ENCODE assay signal across 7 mouse cellular contexts in genomic region chr9:123020995-123021631, GRCm38 (mm10). TPM values are rescaled to one million over a fixed set of nuclear protein-coding genes. Genes with fewer than 3 reads are reported as not detected.
A peak's percentile ranks its signal among the peaks of the same experiment; 100 is the strongest.
DNase-seq lines count a peak whose midpoint lies in the region; ATAC-seq lines count a peak whose summit lies in the region.

Tmem42 (plus strand) TSS chr9:123021326.

- peak; percentile 93 for DNase-seq in adrenal gland, postnatal 14 days
- peak; percentile 90 for DNase-seq in embryonic facial prominence, embryonic 11.5 days (ENCODE audit: low spot score)
- DNase-seq in heart, adult 11 months: peak; percentile 99
- DNase-seq in kidney, adult 18-20 months: peak; percentile 93
- peak; percentile 90 for DNase-seq in limb, embryonic 11.5 days (ENCODE audit: low spot score)
- DNase-seq in midbrain, embryonic 14.5 days: peak; percentile 91
- DNase-seq in spleen, adult 18-20 months: peak; percentile 79 to 84

- no peaks in the 10 kb centered on the region for H3K9me3 ChIP-seq in embryonic facial prominence, embryonic 11.5 days (replicated peaks; ENCODE audit: control insufficient read depth, low read length)
- no peaks in the 10 kb centered on the region for H3K9me3 ChIP-seq in limb, embryonic 11.5 days (ENCODE audit: control insufficient read depth, low read length)
- H3K9me3 ChIP-seq in midbrain, embryonic 14.5 days (ENCODE audit: control insufficient read depth, low read length): no peaks in the 10 kb centered on the region

- WGBS in embryonic facial prominence, embryonic 11.5 days: under 1% methylated on average over 45 of the region's 69 CpGs
- WGBS in limb, embryonic 11.5 days: 0% methylated on average over 57 of the region's 69 CpGs
- WGBS in midbrain, embryonic 14.5 days: under 1% methylated on average over 60 of the region's 69 CpGs

- H3K4me2 ChIP-seq in embryonic facial prominence, embryonic 11.5 days (ENCODE audit: low read depth, low read length): peak within 1 kb of the TSS; percentile 78
- H3K4me2 ChIP-seq in limb, embryonic 11.5 days (ENCODE audit: low read depth, severe bottlenecking): peak within 1 kb of the TSS; percentile 49
- peak within 1 kb of the TSS; percentile 63 for H3K4me2 ChIP-seq in midbrain, embryonic 14.5 days (ENCODE audit: low read length)

- no peaks in the 10 kb centered on the region for H3K4me1 ChIP-seq in embryonic facial prominence, embryonic 11.5 days (ENCODE audit: control insufficient read depth, insufficient read depth, low read length)
- H3K4me1 ChIP-seq in limb, embryonic 11.5 days (ENCODE audit: control insufficient read depth, insufficient read depth, low read length): 0 out of 2 replicates have a peak, but pooled peaks cover 3% of the 10 kb centered on the region
- H3K4me1 ChIP-seq in midbrain, embryonic 14.5 days (ENCODE audit: control insufficient read depth, insufficient read depth, low read length): peaks cover 14% of the 10 kb centered on the region

- no peaks in the 10 kb centered on the region for H3K27me3 ChIP-seq in embryonic facial prominence, embryonic 11.5 days (ENCODE audit: control insufficient read depth, insufficient read depth, low read length)
- H3K27me3 ChIP-seq in limb, embryonic 11.5 days (ENCODE audit: control insufficient read depth, insufficient read depth, low read length): no peaks in the 10 kb centered on the region
- no peaks in the 10 kb centered on the region for H3K27me3 ChIP-seq in midbrain, embryonic 14.5 days (ENCODE audit: control insufficient read depth, insufficient read depth, low read length)

- no peaks in the 10 kb centered on the region for H3K36me3 ChIP-seq in embryonic facial prominence, embryonic 11.5 days (replicated peaks; ENCODE audit: control insufficient read depth, insufficient read depth, low read depth, low read length)
- H3K36me3 ChIP-seq in limb, embryonic 11.5 days (ENCODE audit: control insufficient read depth, insufficient read depth, low read length): peaks cover 6% of the 10 kb centered on the region; the same call in 1 of the 2 replicates
- no peaks in the 10 kb centered on the region for H3K36me3 ChIP-seq in midbrain, embryonic 14.5 days (ENCODE audit: control insufficient read depth, insufficient read depth, low read length)

- H3K27ac ChIP-seq in embryonic facial prominence, embryonic 11.5 days (replicated peaks; ENCODE audit: low read depth, low read length): peak within 1 kb of the TSS; percentile 84
- peak within 1 kb of the TSS; percentile 79 for H3K27ac ChIP-seq in limb, embryonic 11.5 days (replicated peaks; ENCODE audit: low read depth, low read length)
- H3K27ac ChIP-seq in midbrain, embryonic 14.5 days (replicated peaks; ENCODE audit: low read depth, low read length): peak within 1 kb of the TSS; percentile 95

- peak; percentile 98 for ATAC-seq in embryonic facial prominence, embryonic 11.5 days (replicated peaks; ENCODE audit: insufficient number of reproducible peaks, low FRiP score, low TSS enrichment, low read depth)
- ATAC-seq in limb, embryonic 11.5 days (ENCODE audit: insufficient number of reproducible peaks, low FRiP score, low TSS enrichment, low read depth): peak; percentile 97
- ATAC-seq in midbrain, embryonic 14.5 days (ENCODE audit: low FRiP score, low TSS enrichment): peak; percentile 93

- peak within 1 kb of the TSS; percentile 85 for H3K9ac ChIP-seq in embryonic facial prominence, embryonic 11.5 days (replicated peaks; ENCODE audit: low read length)
- H3K9ac ChIP-seq in limb, embryonic 11.5 days (ENCODE audit: low read length): peak within 1 kb of the TSS; percentile 79
- H3K9ac ChIP-seq in midbrain, embryonic 14.5 days (replicated peaks; ENCODE audit: low read length): peak within 1 kb of the TSS; percentile 79

- H3K4me3 ChIP-seq in embryonic facial prominence, embryonic 11.5 days (ENCODE audit: low read depth, low read length): peak within 1 kb of the TSS; percentile 66
- peak within 1 kb of the TSS; percentile 59 for H3K4me3 ChIP-seq in limb, embryonic 11.5 days (ENCODE audit: low read depth, low read length)
- H3K4me3 ChIP-seq in midbrain, embryonic 14.5 days (replicated peaks; ENCODE audit: low read depth, low read length): peak within 1 kb of the TSS; percentile 71

RNA-seq across cellular contexts. Expression of gene Tmem42, which starts in this region (rescaled TPM):
- total RNA-seq in adrenal gland, postnatal 14 days (2021): 14.8 and 19.3 TPM in 2 replicates
- 12.8 and 17.7 TPM in 2 replicates for polyA plus RNA-seq in embryonic facial prominence, embryonic 11.5 days (2014; fragmentation: Nextera tagmentation; extraction: Ambion mirVana)
- polyA plus RNA-seq in limb, embryonic 11.5 days (2014; fragmentation: Nextera tagmentation; extraction: Ambion mirVana): 12.5 TPM in 2 replicates
- polyA plus RNA-seq in midbrain, embryonic 14.5 days (2014; fragmentation: Nextera tagmentation; extraction: Ambion mirVana): 27.4 and 35.3 TPM in 2 replicates

Comparison
In these comparisons a context has a peak if more than half of its experiments do, and no peak if none do; other contexts are left out.
1. Peak in every context shown above with its lines: DNase-seq, ATAC-seq, H3K4me3 ChIP-seq and H3K27ac ChIP-seq.